Mouse (Mus musculus) heart, postnatal 0 days (tissue): ENCODE data around the gene Ccl5. TPM values are rescaled to one million over a fixed set of nuclear protein-coding genes. Genes with fewer than 3 reads are reported as not detected.

Experiments
- ATAC-seq: fragments of 200-750 bp; cut with Nextera tagmentation; 2 replicates; pipeline ENCODE4 v1.8.0; 2017; ENCODE audit warnings: low read depth, moderate number of reproducible peaks, moderate library complexity; ENCODE audit not compliant: insufficient read depth
- DNase-seq: peaks from one replicate; pipeline ENCODE4 v3.0.0-alpha.2; 2016; ENCODE audit warnings: low spot score
- H3K27ac ChIP-seq: fragments of 300-500 bp; sonication (generic); 2 replicates; pipeline ENCODE4 v1.5.1; 2014; ENCODE audit warnings: low read depth, mild to moderate bottlenecking
- H3K27me3 ChIP-seq: fragments of 300-500 bp; sonication (generic); 2 replicates; pipeline ENCODE4 v1.6.1; 2014; ENCODE audit warnings: low read length, mixed read lengths; ENCODE audit not compliant: control insufficient read depth, insufficient read depth
- H3K36me3 ChIP-seq: fragments of 300-500 bp; sonication (generic); replicated peaks from 2 replicates; pipeline ENCODE4 v1.6.1; 2014; ENCODE audit warnings: low read length, mixed read lengths; ENCODE audit not compliant: control insufficient read depth, insufficient read depth
- H3K4me1 ChIP-seq: fragments of 300-500 bp; sonication (generic); 2 replicates; pipeline ENCODE4 v1.6.1; 2014; ENCODE audit warnings: antibody characterized with exemption; ENCODE audit not compliant: control insufficient read depth, insufficient read depth
- H3K4me2 ChIP-seq: fragments of 300-500 bp; sonication (generic); 2 replicates; pipeline ENCODE4 v1.6.1; 2014; ENCODE audit warnings: low read depth, mild to moderate bottlenecking, low read length, moderate library complexity
- H3K4me3 ChIP-seq: fragments of 300-500 bp; sonication (generic); 2 replicates; pipeline ENCODE4 v1.5.1; 2014; ENCODE audit warnings: low read depth, low read length
- H3K9ac ChIP-seq: fragments of 300-500 bp; sonication (generic); replicated peaks from 2 replicates; pipeline ENCODE4 v1.6.1; 2014; ENCODE audit warnings: low read depth, low read length, mixed read lengths
- H3K9me3 ChIP-seq: fragments of 300-500 bp; sonication (generic); replicated peaks from 2 replicates; pipeline ENCODE4 v1.6.1; 2016; ENCODE audit warnings: low read length; ENCODE audit not compliant: control insufficient read depth
- CTCF ChIP-seq: IDR thresholded peaks from 2 replicates; pipeline ENCODE4 v1.5.1; 2016; ENCODE audit warnings: antibody characterized with exemption, control low read depth, low read depth
- EP300 ChIP-seq: IDR thresholded peaks from 2 replicates; pipeline ENCODE4 v1.6.1; 2016; ENCODE audit warnings: antibody characterized with exemption, low read depth
- WGBS: fragments of 180-500 bp; shearing (Covaris S2); extraction: QIAGEN DNeasy Blood & Tissue Kit; methylation state at CpG from one replicate; pipeline ENCODE4 v1.1.7; 2014; 5-methylcytosine and 5-hydroxymethylcytosine counted together
- polyA plus RNA-seq: library from polyadenylated mRNA; unstranded; fragments of >200 nt; fragmentation: Nextera tagmentation; extraction: Ambion mirVana; gene quantifications from 2 replicates; pipeline ENCODE4 v1.2.1, GENCODE M21; 2015
- total RNA-seq: library from RNA; depleted of rRNA; stranded (reverse); fragments of >200 nt; gene quantifications from 2 replicates; pipeline ENCODE4 v1.2.3, GENCODE M21; 2014; ENCODE audit warnings: low replicate concordance

Gene Ccl5
- total and polyA plus RNA-seq, 2 experiments from 2014 or later = 0.31 TPM; not detected in 1

DNA sequence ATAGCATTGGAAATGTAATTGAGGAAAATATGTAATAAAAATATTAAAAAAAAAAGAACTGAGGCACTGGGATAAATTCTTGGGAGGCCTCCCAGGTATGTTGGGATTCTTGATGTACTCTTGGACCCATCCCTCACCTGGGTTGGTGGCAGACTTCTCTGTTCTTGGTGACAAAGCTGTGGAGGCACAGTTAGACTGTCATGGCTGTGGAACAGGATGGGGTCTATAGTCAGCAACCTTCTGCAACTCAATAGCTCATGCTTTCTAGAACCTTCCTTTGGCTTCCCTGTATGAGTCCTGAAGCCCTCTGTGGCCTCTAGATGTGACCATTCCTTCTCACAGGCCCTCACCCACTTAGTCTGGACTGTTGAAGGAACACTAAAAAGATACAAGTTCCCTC is 36.3 kb upstream of the Ccl5 start:
- no peaks in the 10 kb centered on the region for H3K4me1 ChIP-seq
- H3K36me3 ChIP-seq = no peaks in the 10 kb centered on the region
- no peak overlapping the region for H3K4me2 ChIP-seq
- no peak overlapping the region for H3K9ac ChIP-seq
- no peak for ATAC-seq
- H3K27me3 ChIP-seq = no peaks in the 10 kb centered on the region
- no peaks in the 10 kb centered on the region for H3K9me3 ChIP-seq
- TF ChIP-seq EP300 (no peak), CTCF (no peak)
- no peak for DNase-seq
- no peak overlapping the region for H3K27ac ChIP-seq
- no peak overlapping the region for H3K4me3 ChIP-seq

DNA sequence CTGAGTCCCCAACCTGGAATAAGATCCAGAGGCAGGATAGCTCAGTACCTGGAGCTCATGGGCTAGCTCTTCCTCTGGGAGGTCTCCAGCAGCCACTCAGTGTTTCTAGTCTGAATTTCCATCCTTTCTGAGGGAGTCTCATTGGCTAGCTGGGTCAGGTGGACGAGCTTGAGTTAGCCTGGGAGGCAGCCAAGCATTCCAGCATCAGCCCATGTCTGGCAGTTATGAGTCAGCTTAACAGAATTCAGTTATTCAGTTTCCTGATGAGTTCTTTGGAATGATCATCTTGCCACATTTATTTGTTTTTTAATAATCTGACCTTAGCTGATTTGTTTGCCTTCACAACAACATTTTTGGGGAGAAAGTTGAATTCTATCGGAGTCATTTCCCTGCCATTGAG is 33.4 kb upstream of the Ccl5 start:
- no peak overlapping the region for H3K4me2 ChIP-seq
- H3K4me1 ChIP-seq = no peaks in the 10 kb centered on the region
- H3K27me3 ChIP-seq = no peaks in the 10 kb centered on the region
- H3K36me3 ChIP-seq = no peaks in the 10 kb centered on the region
- no peak overlapping the region for H3K4me3 ChIP-seq
- no peak for ATAC-seq
- TF ChIP-seq CTCF (no peak), EP300 (no peak)
- H3K9me3 ChIP-seq = no peaks in the 10 kb centered on the region
- DNase-seq = peak; percentile 66
- WGBS = 50% methylated on average over 2 of the region's 2 CpGs
- no peak overlapping the region for H3K9ac ChIP-seq
- no peak overlapping the region for H3K27ac ChIP-seq

DNA sequence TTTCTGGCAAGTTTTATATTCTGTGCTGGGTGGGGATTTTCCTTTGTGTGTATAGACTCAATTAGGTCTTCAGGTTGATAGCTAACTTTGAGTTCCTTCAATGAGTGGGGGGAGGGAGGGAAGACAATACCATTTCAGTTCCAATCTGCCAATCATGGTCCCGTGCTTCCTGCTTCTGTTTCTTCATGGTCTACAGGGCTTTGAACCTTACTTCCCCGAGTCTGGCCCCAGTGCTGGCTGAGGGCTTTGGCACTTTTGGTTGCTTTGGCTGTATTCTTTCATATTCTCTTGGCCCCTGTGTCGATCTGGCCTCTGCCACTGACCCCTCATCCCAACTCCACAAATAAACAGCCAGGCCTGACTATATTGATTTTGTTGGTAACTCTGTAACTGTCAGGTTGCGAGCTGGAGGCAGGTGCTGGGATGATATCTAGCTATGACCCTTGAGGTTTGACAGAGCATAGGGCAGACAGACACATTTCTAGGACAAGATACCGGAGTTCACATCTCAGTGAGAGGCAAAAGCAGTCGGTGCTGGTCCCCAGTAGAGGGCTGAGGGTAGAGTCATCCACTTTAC is 32.1 kb upstream of the Ccl5 start:
- ATAC-seq (no peak), DNase-seq (no peak)
- Histone ChIP-seq H3K4me3 (no peak overlapping the region), H3K9me3 (no peaks in the 10 kb centered on the region), H3K9ac (no peak overlapping the region), H3K36me3 (no peaks in the 10 kb centered on the region), H3K27ac (no peak overlapping the region), H3K4me2 (no peak overlapping the region), H3K4me1 (no peaks in the 10 kb centered on the region), H3K27me3 (no peaks in the 10 kb centered on the region)
- TF ChIP-seq CTCF (no peak), EP300 (no peak)
- WGBS = 63% methylated on average over 6 of the region's 6 CpGs

DNA sequence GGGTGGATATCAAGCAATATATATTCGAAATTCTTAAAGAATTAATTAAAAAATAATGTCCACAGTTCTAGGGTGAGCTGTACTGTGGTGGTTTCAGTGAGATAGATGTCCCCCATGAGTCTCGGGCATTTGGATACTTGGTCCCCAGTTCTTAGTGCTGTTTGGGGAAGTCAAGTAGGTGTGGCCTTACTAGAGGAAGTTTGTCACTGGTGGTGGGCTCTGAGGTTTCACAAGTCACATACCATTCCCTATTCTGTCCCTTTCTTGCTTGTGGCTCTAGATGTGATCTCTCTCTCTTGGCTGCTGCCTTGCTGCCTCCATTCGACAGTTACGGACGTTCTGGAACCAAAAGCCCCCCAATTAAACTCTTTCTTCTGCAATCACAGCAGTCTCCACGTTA is 30.1 kb upstream of the Ccl5 start:
- WGBS = 65% methylated on average over 6 of the region's 6 CpGs
- DNase-seq (no peak), ATAC-seq (no peak)
- TF ChIP-seq EP300 (no peak), CTCF (no peak)
- no peaks in the 10 kb centered on the region for H3K9me3 ChIP-seq
- H3K4me1 ChIP-seq = no peaks in the 10 kb centered on the region
- no peak overlapping the region for H3K27ac ChIP-seq
- H3K36me3 ChIP-seq = no peaks in the 10 kb centered on the region
- no peak overlapping the region for H3K4me2 ChIP-seq
- no peak overlapping the region for H3K9ac ChIP-seq
- no peak overlapping the region for H3K4me3 ChIP-seq
- H3K27me3 ChIP-seq = no peaks in the 10 kb centered on the region

DNA sequence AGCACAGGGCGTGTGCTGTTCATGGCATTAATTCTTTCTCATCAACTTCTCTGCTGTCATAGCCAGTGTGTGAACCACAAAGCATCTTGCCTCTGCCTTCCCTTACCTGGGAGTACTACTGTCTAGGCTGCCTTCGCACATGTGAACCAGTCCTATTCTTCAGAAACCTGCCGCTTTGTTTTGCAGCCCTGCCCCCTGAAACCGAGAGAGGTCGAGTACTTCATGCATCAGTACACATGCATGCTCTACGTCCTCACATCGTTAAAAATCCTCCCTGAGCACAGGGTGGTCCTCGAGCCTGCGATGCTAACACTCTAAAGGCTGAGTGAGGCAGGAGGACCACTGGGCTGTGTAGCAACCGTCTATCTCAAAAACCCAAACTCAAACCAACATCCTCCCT is 26.8 kb upstream of the Ccl5 start:
- H3K4me2 ChIP-seq = no peak overlapping the region
- DNase-seq (no peak), ATAC-seq (no peak)
- no peaks in the 10 kb centered on the region for H3K9me3 ChIP-seq
- no peaks in the 10 kb centered on the region for H3K4me1 ChIP-seq
- no peak overlapping the region for H3K27ac ChIP-seq
- WGBS = 75% methylated on average over 10 of the region's 10 CpGs
- H3K9ac ChIP-seq = no peak overlapping the region
- H3K36me3 ChIP-seq = no peaks in the 10 kb centered on the region
- H3K27me3 ChIP-seq = no peaks in the 10 kb centered on the region
- H3K4me3 ChIP-seq = no peak overlapping the region
- no peak for TF ChIP-seq EP300
- no peak for TF ChIP-seq CTCF

DNA sequence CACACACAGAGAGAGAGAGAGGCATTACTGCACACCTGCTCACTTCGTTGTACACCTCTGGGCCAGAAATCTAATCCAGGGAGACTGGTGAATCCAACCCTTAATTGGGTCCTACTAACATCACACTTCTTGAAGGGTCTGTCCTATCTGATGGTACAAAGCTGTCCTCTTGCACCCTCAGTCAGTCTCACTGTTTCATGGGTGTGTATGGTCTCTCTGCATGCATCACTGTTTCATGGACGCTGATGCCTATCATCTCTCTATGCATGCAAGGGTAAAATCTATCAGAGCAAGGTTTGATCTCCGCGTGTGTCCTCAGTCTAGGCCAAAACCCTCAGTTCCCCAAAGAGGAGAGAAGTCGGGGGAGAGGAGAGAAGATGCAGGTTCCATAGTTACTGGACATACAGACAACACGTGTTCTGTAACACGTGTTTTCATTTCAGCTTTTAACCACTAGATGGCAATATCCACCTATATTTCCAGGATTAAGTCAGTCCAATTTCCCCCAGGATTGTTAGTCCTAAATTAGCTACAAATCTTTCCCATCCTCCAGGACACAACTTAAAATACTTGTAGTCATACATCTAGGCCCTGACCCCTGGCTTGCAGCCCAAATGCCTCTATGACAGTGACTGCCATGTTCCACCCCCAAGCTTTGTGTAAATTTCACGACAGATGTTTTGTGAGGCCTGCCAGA is 25.9 kb upstream of the Ccl5 start:
- Histone ChIP-seq H3K27me3 (no peaks in the 10 kb centered on the region), H3K9me3 (no peaks in the 10 kb centered on the region), H3K4me1 (no peaks in the 10 kb centered on the region), H3K4me3 (no peak overlapping the region), H3K4me2 (no peak overlapping the region), H3K27ac (no peak overlapping the region), H3K36me3 (no peaks in the 10 kb centered on the region), H3K9ac (no peak overlapping the region)
- DNase-seq (peak; percentile 85), ATAC-seq (peak; percentile 77)
- WGBS = 28% methylated on average over 8 of the region's 8 CpGs
- TF ChIP-seq CTCF (peak; percentile 81), EP300 (no peak)
